In genomic region chr7:75194919-75195230, GRCm38 (mm10) we compare ENCODE assay signal across 8 mouse cellular contexts.
A peak's percentile ranks its signal among the peaks of the same experiment; 100 is the strongest.
DNase-seq lines count a peak whose midpoint lies in the region; ATAC-seq and TF ChIP-seq lines count a peak whose summit lies in the region.
"Not testable (repeated sequence)": the region's sequence is repeated elsewhere in the genome, so short reads cannot be mapped to it uniquely, and the experiment has no call there.

No protein-coding gene starts in this region.

- not testable (repeated sequence) for TF ChIP-seq CTCF in hindbrain, postnatal 0 days (IDR thresholded peaks at IDR 0.05; ENCODE audit: low read depth)

- 96% methylated on average over 1 of the region's 1 CpGs for WGBS in embryonic facial prominence, embryonic 12.5 days
- WGBS in forebrain, embryonic 12.5 days: 91% methylated on average over 1 of the region's 1 CpGs
- 93% methylated on average over 1 of the region's 1 CpGs for WGBS in hindbrain, embryonic 11.5 days
- 88% methylated on average over 1 of the region's 1 CpGs for WGBS in hindbrain, postnatal 0 days
- WGBS in limb, embryonic 15.5 days: 93% methylated on average over 1 of the region's 1 CpGs
- WGBS in lung, embryonic 15.5 days: 97% methylated on average over 1 of the region's 1 CpGs
- 92% methylated on average over 1 of the region's 1 CpGs for WGBS in midbrain, embryonic 14.5 days
- WGBS in neural tube, embryonic 12.5 days: 97% methylated on average over 1 of the region's 1 CpGs

- not testable (repeated sequence) for H3K4me2 ChIP-seq in embryonic facial prominence, embryonic 12.5 days (replicated peaks); forebrain, embryonic 12.5 days; hindbrain, embryonic 11.5 days (replicated peaks; ENCODE audit: low read depth, low read length); hindbrain, postnatal 0 days (ENCODE audit: low read depth, low read length); limb, embryonic 15.5 days; lung, embryonic 15.5 days; midbrain, embryonic 14.5 days (ENCODE audit: low read length); neural tube, embryonic 12.5 days (replicated peaks)

- not testable (repeated sequence) for H3K9me3 ChIP-seq in embryonic facial prominence, embryonic 12.5 days; forebrain, embryonic 12.5 days; hindbrain, embryonic 11.5 days (ENCODE audit: control insufficient read depth, low read length); hindbrain, postnatal 0 days (ENCODE audit: low read length); limb, embryonic 15.5 days; lung, embryonic 15.5 days; midbrain, embryonic 14.5 days (ENCODE audit: control insufficient read depth, low read length); neural tube, embryonic 12.5 days

- H3K9ac ChIP-seq in embryonic facial prominence, embryonic 12.5 days; forebrain, embryonic 12.5 days; hindbrain, embryonic 11.5 days (ENCODE audit: low read depth, low read length); hindbrain, postnatal 0 days (replicated peaks; ENCODE audit: low read length); limb, embryonic 15.5 days; lung, embryonic 15.5 days; midbrain, embryonic 14.5 days (replicated peaks; ENCODE audit: low read length); neural tube, embryonic 12.5 days: not testable (repeated sequence)

- DNase-seq in hindbrain, embryonic 11.5 days (ENCODE audit: low spot score); hindbrain, postnatal 0 days (ENCODE audit: low spot score); midbrain, embryonic 14.5 days: not testable (repeated sequence)

- peak; percentile 85 for ATAC-seq in embryonic facial prominence, embryonic 12.5 days (ENCODE audit: insufficient number of reproducible peaks, insufficient read depth, low FRiP score, low TSS enrichment)
- 0 out of 2 replicates have a peak, but pooled peaks have one; percentile 20 for ATAC-seq in forebrain, embryonic 12.5 days (ENCODE audit: low FRiP score)
- peak; percentile 64 for ATAC-seq in hindbrain, embryonic 11.5 days (ENCODE audit: low FRiP score)
- ATAC-seq in hindbrain, postnatal 0 days: peak; percentile 71
- peak; percentile 52; the same call in 1 of the 2 replicates for ATAC-seq in limb, embryonic 15.5 days (ENCODE audit: insufficient number of reproducible peaks, low FRiP score, low TSS enrichment, low read depth)
- ATAC-seq in lung, embryonic 15.5 days (ENCODE audit: borderline replicate concordance, extremely low read depth, low FRiP score, low TSS enrichment): peak; percentile 39; the same call in 1 of the 2 replicates
- ATAC-seq in midbrain, embryonic 14.5 days (ENCODE audit: low FRiP score, low TSS enrichment): 0 out of 2 replicates have a peak, but pooled peaks have one; percentile 8
- peak; percentile 33; the same call in 1 of the 2 replicates for ATAC-seq in neural tube, embryonic 12.5 days (ENCODE audit: low FRiP score, low read depth)

- not testable (repeated sequence) for H3K36me3 ChIP-seq in embryonic facial prominence, embryonic 12.5 days; forebrain, embryonic 12.5 days (replicated peaks); hindbrain, embryonic 11.5 days (ENCODE audit: control insufficient read depth, insufficient read depth, low read length); hindbrain, postnatal 0 days (ENCODE audit: insufficient read depth, low read length); limb, embryonic 15.5 days; lung, embryonic 15.5 days; midbrain, embryonic 14.5 days (ENCODE audit: control insufficient read depth, insufficient read depth, low read length); neural tube, embryonic 12.5 days

- not testable (repeated sequence) for H3K4me3 ChIP-seq in embryonic facial prominence, embryonic 12.5 days; forebrain, embryonic 12.5 days (replicated peaks); hindbrain, embryonic 11.5 days (ENCODE audit: low read depth, low read length); hindbrain, postnatal 0 days (ENCODE audit: low read length); limb, embryonic 15.5 days; lung, embryonic 15.5 days; midbrain, embryonic 14.5 days (replicated peaks; ENCODE audit: low read depth, low read length); neural tube, embryonic 12.5 days

- H3K27me3 ChIP-seq in embryonic facial prominence, embryonic 12.5 days; forebrain, embryonic 12.5 days; hindbrain, embryonic 11.5 days (ENCODE audit: control insufficient read depth, insufficient read depth, low read length); hindbrain, postnatal 0 days (ENCODE audit: insufficient read depth, low read length); limb, embryonic 15.5 days; lung, embryonic 15.5 days; midbrain, embryonic 14.5 days (ENCODE audit: control insufficient read depth, insufficient read depth, low read length); neural tube, embryonic 12.5 days (replicated peaks): not testable (repeated sequence)

- not testable (repeated sequence) for H3K27ac ChIP-seq in embryonic facial prominence, embryonic 12.5 days; forebrain, embryonic 12.5 days; hindbrain, embryonic 11.5 days (ENCODE audit: low read depth, low read length); hindbrain, postnatal 0 days; limb, embryonic 15.5 days; lung, embryonic 15.5 days; midbrain, embryonic 14.5 days (replicated peaks; ENCODE audit: low read depth, low read length); neural tube, embryonic 12.5 days

- H3K4me1 ChIP-seq in embryonic facial prominence, embryonic 12.5 days; forebrain, embryonic 12.5 days; hindbrain, embryonic 11.5 days (replicated peaks; ENCODE audit: control insufficient read depth, insufficient read depth, low read length); hindbrain, postnatal 0 days (ENCODE audit: insufficient read depth, low read length); limb, embryonic 15.5 days; lung, embryonic 15.5 days; midbrain, embryonic 14.5 days (ENCODE audit: control insufficient read depth, insufficient read depth, low read length); neural tube, embryonic 12.5 days: not testable (repeated sequence)

Comparison
In these comparisons a context has a peak if more than half of its experiments do, and no peak if none do; other contexts are left out.
1. ATAC-seq: peak in every context shown above with its lines; median percentile 85 in embryonic facial prominence, embryonic 12.5 days; 71 in hindbrain, postnatal 0 days; 64 in hindbrain, embryonic 11.5 days; 52 in limb, embryonic 15.5 days; 39 in lung, embryonic 15.5 days; 33 in neural tube, embryonic 12.5 days; 20 in forebrain, embryonic 12.5 days; 8 in midbrain, embryonic 14.5 days.